Mouse (Mus musculus): ENCODE measurements around the gene Olfr110.

DNA sequence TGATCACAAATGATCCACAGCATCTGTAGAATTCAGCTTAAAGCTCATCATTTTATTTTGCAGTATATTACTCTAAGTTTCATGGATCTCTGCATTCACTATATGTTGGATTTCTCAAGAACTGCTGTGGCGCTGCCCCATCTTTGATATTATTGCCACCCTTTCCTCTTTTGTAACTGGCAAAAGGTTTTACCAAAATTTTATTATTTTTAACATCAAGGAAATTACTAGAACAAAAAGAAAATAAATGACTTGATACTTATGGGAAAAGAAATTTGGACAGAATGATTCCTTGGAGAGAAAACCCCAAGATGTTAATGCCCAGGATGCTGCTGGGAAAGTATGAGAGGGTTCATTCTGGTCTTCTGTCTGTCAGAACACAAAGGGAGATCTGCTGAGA is 33.7 kb upstream of the Olfr110 start, which contains the start of gene Olfr109:
- no peak for TF ChIP-seq CTCF (IDR thresholded peaks at IDR 0.05; ENCODE audit: control insufficient read depth, insufficient read depth, low read length)
- no peak for TF ChIP-seq POLR2A (IDR thresholded peaks at IDR 0.05; ENCODE audit: borderline replicate concordance, control insufficient read depth, low read depth, low read length)

Data from bone marrow, adult 2 months (tissue).